Mouse (Mus musculus) heart, embryonic 10.5 days (tissue): ENCODE measurements around the gene Akain1. TPM values are rescaled to one million over a fixed set of nuclear protein-coding genes. Genes with fewer than 3 reads are reported as not detected.

Experiments used
- DNase-seq: peaks from one replicate; pipeline ENCODE4 v3.0.0-alpha.2; 2017; ENCODE audit warnings: low spot score
- H3K27ac ChIP-seq: fragments of 300-500 bp; sonication (generic); 2 replicates; pipeline ENCODE4 v1.5.1; 2016; ENCODE audit warnings: mild to moderate bottlenecking
- H3K27me3 ChIP-seq: fragments of 300-500 bp; sonication (generic); 2 replicates; pipeline ENCODE4 v1.6.1; 2016; ENCODE audit warnings: mild to moderate bottlenecking; ENCODE audit not compliant: poor library complexity, insufficient read depth, severe bottlenecking
- H3K36me3 ChIP-seq: fragments of 300-500 bp; sonication (generic); 2 replicates; pipeline ENCODE4 v1.6.1; 2016; ENCODE audit warnings: mild to moderate bottlenecking, moderate library complexity
- H3K4me1 ChIP-seq: fragments of 300-500 bp; sonication (generic); 2 replicates; pipeline ENCODE4 v1.6.1; 2016; ENCODE audit warnings: mild to moderate bottlenecking
- H3K4me3 ChIP-seq: fragments of 300-500 bp; sonication (generic); 2 replicates; pipeline ENCODE4 v1.5.1; 2016; ENCODE audit warnings: mild to moderate bottlenecking, moderate library complexity
- H3K9me3 ChIP-seq: fragments of 300-500 bp; sonication (generic); 2 replicates; pipeline ENCODE4 v1.6.1; 2016; ENCODE audit warnings: mild to moderate bottlenecking, moderate library complexity
- WGBS: fragments of 180-500 bp; shearing (Covaris S2); methylation state at CpG from one replicate; pipeline ENCODE4 v1.1.7; 2016; 5-methylcytosine and 5-hydroxymethylcytosine counted together
- polyA plus RNA-seq: library from polyadenylated mRNA; unstranded; fragments of >200 nt; fragmentation: Nextera tagmentation; extraction: Ambion mirVana; gene quantifications from 2 replicates; pipeline ENCODE4 v1.2.1, GENCODE M21; 2016

Gene Akain1
- polyA plus RNA-seq, 1 experiment from 2014 or later = not detected

- Histone ChIP-seq H3K4me3 (peak overlapping the region; percentile 62), H3K27ac (no peak overlapping the region), H3K4me1 (peaks cover 20% of the 10 kb centered on the region), H3K27me3 (peaks cover 43% of the 10 kb centered on the region), H3K36me3 (no peaks in the 10 kb centered on the region), H3K9me3 (no peaks in the 10 kb centered on the region)
- WGBS = under 1% methylated on average over 52 of the region's 52 CpGs
- DNase-seq = peak; percentile 75
Measured at GRCm38 (mm10) chr17:69439571-69440480, 700 bp downstream of the Akain1 start.

GRCm38 (mm10) chr17:69441041-69441440, 1.9 kb downstream of the Akain1 start:
- H3K36me3 ChIP-seq = no peaks in the 10 kb centered on the region
- peaks cover 43% of the 10 kb centered on the region for H3K27me3 ChIP-seq
- WGBS = 9% methylated on average over 9 of the region's 9 CpGs
- no peaks in the 10 kb centered on the region for H3K9me3 ChIP-seq
- peaks cover 20% of the 10 kb centered on the region for H3K4me1 ChIP-seq
- H3K27ac ChIP-seq = no peak overlapping the region
- H3K4me3 ChIP-seq = no peak overlapping the region
- DNase-seq = no peak

DNA sequence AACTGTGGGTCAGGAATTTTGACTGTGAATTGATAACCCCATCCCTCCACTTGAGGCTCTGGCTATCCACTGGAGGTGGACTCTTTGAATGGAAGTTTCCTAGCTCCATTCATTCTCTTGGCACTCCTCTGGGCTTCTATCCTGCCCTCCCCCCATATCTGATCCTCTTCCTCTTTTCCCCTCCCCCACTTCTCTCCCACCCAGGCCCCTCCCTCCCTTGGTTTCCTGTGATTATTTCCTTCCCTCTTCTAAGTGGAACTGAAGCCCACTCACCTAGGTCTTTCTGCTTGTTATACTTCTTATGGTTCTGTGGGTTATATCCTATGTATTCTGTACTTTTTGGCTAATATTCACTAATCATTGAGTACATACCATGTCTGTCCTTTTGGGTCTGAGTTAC, 9.6 kb downstream of the Akain1 start:
- no peaks in the 10 kb centered on the region for H3K36me3 ChIP-seq
- peaks cover 10% of the 10 kb centered on the region for H3K4me1 ChIP-seq
- no peaks in the 10 kb centered on the region for H3K27me3 ChIP-seq
- no peak overlapping the region for H3K4me3 ChIP-seq
- H3K27ac ChIP-seq = no peak overlapping the region
- DNase-seq = no peak
- H3K9me3 ChIP-seq = no peaks in the 10 kb centered on the region

DNA sequence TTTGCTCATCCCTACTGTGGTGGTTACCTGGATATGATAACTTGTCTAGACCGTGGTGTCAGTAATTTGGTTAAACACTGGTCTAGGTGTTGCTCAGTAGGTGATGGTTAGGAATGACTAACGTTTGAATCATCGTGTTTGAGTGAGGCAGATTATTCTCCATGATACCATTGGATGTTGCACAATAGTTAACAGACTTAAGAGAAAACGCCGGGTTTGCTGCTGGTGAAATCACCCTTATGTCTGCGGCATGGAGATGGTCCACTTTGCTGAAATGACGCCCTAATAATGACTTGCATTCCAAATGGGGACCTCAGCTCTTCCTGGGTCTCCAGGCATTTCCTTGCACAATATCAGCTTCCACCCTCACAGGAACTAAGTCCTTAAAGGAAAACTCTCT, 22.6 kb downstream of the Akain1 start:
- H3K27ac ChIP-seq = no peak overlapping the region
- WGBS = 87% methylated on average over 7 of the region's 7 CpGs
- no peak overlapping the region for H3K4me3 ChIP-seq
- H3K36me3 ChIP-seq = no peaks in the 10 kb centered on the region
- H3K9me3 ChIP-seq = no peaks in the 10 kb centered on the region
- H3K27me3 ChIP-seq = no peaks in the 10 kb centered on the region
- H3K4me1 ChIP-seq = peaks cover 10% of the 10 kb centered on the region; the same call in 1 of the 2 replicates
- DNase-seq = no peak

GRCm38 (mm10) chr17:69463037-69463436, 23.9 kb downstream of the Akain1 start:
- H3K4me1 ChIP-seq = peaks cover 10% of the 10 kb centered on the region; the same call in 1 of the 2 replicates
- H3K27me3 ChIP-seq = no peaks in the 10 kb centered on the region
- H3K27ac ChIP-seq = no peak overlapping the region
- no peak overlapping the region for H3K4me3 ChIP-seq
- 60% methylated on average over 3 of the region's 3 CpGs for WGBS
- no peaks in the 10 kb centered on the region for H3K9me3 ChIP-seq
- no peak for DNase-seq
- H3K36me3 ChIP-seq = no peaks in the 10 kb centered on the region

DNA sequence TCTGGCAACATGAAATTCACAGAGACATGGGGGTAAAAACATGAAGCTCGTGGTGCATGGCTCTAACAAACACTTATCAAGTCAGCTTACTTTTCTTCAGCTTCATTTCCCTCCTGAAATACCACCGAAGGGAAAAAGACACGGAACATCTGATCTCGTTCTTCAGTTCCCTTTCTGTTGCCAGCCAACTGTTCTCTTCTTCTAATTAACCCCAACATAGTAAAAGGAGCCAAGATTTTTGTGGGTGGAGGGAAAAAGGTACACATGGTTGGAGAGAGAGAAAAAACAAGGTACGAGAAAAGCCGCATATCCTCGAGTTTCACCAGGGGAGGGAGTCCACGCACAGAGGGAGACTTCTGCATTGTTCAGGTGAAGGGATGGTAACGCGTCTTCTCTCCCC, 32.0 kb downstream of the Akain1 start:
- WGBS = 59% methylated on average over 10 of the region's 10 CpGs
- H3K4me3 ChIP-seq = no peak overlapping the region

DNA sequence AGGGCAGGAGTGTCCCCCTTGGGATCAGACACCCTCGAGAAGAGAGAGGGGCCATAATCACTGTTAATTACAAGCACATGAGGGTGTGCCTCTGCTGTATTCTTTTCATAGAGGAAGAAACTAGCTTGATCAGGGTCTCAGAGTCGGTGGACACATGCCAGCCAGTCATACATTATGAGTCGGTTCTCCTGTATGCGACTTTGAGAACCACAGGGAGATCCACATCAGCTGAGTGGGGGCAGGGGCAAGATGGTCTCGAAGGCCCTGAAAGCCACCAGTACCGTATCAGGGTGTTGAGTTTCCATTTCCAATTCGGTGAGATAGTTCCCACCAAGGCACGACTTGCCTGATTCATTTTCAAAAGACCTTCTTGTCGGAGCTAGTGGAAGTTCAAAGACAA, 33.3 kb downstream of the Akain1 start:
- no peak for DNase-seq
- no peaks in the 10 kb centered on the region for H3K36me3 ChIP-seq
- H3K27ac ChIP-seq = no peak overlapping the region
- H3K4me1 ChIP-seq = 0 out of 2 replicates have a peak, but pooled peaks cover 3% of the 10 kb centered on the region
- H3K27me3 ChIP-seq = peaks cover 13% of the 10 kb centered on the region
- 56% methylated on average over 9 of the region's 9 CpGs for WGBS
- H3K9me3 ChIP-seq = no peaks in the 10 kb centered on the region
- H3K4me3 ChIP-seq = no peak overlapping the region

More for the DNA sequence above, 32.0 kb downstream of the Akain1 start:
- Histone ChIP-seq H3K4me1 (peaks cover 4% of the 10 kb centered on the region; the same call in 1 of the 2 replicates), H3K9me3 (no peaks in the 10 kb centered on the region), H3K36me3 (no peaks in the 10 kb centered on the region), H3K27ac (no peak overlapping the region), H3K27me3 (peaks cover 13% of the 10 kb centered on the region)
- no peak for DNase-seq

GRCm38 (mm10) chr17:69474084-69474483, 35.0 kb downstream of the Akain1 start:
- H3K36me3 ChIP-seq = no peaks in the 10 kb centered on the region
- no peak overlapping the region for H3K27ac ChIP-seq
- WGBS = 85% methylated on average over 4 of the region's 4 CpGs
- H3K4me3 ChIP-seq = no peak overlapping the region
- peaks cover 13% of the 10 kb centered on the region for H3K27me3 ChIP-seq
- H3K4me1 ChIP-seq = peaks cover 8% of the 10 kb centered on the region
- DNase-seq = no peak
- no peaks in the 10 kb centered on the region for H3K9me3 ChIP-seq

DNA sequence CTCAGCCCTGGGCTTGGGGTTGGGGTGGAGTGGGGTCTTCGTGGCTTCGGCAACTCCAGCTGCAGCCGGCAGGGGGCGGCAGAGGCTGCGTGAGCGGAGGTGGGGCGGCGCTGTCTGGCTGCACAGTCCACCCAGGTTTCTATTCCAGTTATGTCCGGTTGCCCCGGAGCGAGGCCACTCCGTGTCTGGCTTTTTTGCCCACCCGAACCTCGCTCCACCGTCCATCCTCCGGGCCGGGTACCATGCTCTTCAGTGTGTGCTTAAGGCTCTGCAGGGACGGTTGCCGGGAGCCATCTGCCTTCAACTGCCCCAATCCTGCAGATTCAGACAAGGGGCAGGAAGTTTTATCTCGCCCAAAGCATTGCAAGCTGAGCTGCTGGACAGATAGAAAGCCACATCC, 36.3 kb downstream of the Akain1 start:
- Histone ChIP-seq H3K27me3 (peaks cover 13% of the 10 kb centered on the region), H3K36me3 (no peaks in the 10 kb centered on the region), H3K4me3 (peak overlapping the region; percentile 66), H3K4me1 (peaks cover 8% of the 10 kb centered on the region), H3K27ac (peak overlapping the region; percentile 91), H3K9me3 (no peaks in the 10 kb centered on the region)
- peak; percentile 88 for DNase-seq
- under 1% methylated on average over 20 of the region's 20 CpGs for WGBS

DNA sequence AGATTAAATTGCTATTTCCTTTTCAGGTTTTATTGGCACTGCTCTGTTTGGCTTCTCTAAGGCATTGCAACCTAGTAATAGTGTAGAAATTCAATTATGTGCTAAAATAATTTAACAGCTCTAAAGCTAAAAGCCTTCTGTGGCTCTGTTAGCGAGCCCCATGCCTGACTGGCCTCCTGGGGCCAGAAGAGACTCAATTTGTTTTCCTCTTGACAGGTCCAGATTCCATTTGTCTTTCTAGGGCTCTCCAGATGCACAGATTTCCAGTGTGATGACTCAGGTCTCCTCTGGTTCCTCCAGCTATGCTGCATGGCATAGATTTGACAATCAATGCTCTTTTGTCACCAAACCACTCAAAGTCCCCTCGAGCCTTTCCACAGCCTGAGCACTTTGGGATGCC, 38.4 kb downstream of the Akain1 start:
- Histone ChIP-seq H3K27ac (no peak overlapping the region), H3K4me3 (no peak overlapping the region), H3K36me3 (no peaks in the 10 kb centered on the region), H3K4me1 (peaks cover 8% of the 10 kb centered on the region), H3K27me3 (peaks cover 4% of the 10 kb centered on the region), H3K9me3 (no peaks in the 10 kb centered on the region)
- no peak for DNase-seq
- 10% methylated on average over 2 of the region's 2 CpGs for WGBS

DNA sequence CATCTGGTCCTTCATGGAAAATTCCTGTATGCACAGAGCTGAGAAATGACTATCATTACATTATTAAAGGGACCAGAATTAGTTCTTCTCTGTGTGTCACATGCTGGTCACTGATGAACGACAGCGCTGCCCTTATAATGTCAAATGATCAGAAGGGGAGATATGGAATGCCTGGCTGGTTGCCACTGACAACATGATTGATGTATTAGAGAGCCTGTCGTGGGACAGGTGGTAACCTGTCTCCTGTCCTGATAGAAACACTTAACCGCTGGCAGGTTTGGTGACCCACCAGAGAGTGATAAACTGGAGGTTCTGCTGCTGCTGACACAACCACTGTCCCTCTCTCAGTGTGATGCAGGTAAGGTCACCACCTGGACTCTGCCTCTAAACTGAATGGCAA, 40.1 kb downstream of the Akain1 start:
- no peak for DNase-seq
- no peak overlapping the region for H3K4me3 ChIP-seq
- H3K36me3 ChIP-seq = no peaks in the 10 kb centered on the region
- no peaks in the 10 kb centered on the region for H3K9me3 ChIP-seq
- no peak overlapping the region for H3K27ac ChIP-seq
- 0 out of 2 replicates have a peak, but pooled peaks cover under 1% of the 10 kb centered on the region for H3K27me3 ChIP-seq
- WGBS = 56% methylated on average over 4 of the region's 4 CpGs
- H3K4me1 ChIP-seq = peaks cover 8% of the 10 kb centered on the region

DNA sequence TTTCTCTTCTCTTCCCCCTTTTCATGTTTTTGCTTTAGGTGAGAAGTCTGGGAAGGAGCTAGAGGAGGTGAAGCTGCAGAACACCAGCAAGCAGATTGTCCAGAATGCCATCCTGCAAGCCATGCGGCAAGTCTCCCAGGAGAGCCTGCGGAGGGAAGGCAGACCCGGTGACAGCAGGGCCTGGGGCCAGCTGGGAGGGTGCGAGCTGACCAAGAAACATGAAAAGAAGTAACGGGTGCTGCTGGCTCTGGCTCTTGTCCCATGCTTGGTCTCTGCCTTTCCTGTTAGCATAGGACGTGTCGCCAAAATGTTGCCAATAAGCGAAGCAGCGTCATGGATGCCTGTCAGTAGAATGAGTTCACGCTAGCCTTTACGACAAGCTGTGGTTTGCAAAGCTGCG, 48.0 kb downstream of the Akain1 start:
- WGBS = 86% methylated on average over 12 of the region's 12 CpGs
- H3K4me3 ChIP-seq = no peak overlapping the region
- H3K36me3 ChIP-seq = no peaks in the 10 kb centered on the region

GRCm38 (mm10) chr17:69487884-69488283, 48.8 kb downstream of the Akain1 start:
- Histone ChIP-seq H3K9me3 (no peaks in the 10 kb centered on the region), H3K4me3 (no peak overlapping the region), H3K27ac (no peak overlapping the region), H3K36me3 (no peaks in the 10 kb centered on the region), H3K4me1 (no peaks in the 10 kb centered on the region), H3K27me3 (no peaks in the 10 kb centered on the region)
- WGBS = 89% methylated on average over 6 of the region's 6 CpGs
- DNase-seq = no peak

More for the DNA sequence above, 48.0 kb downstream of the Akain1 start:
- DNase-seq = no peak
- Histone ChIP-seq H3K9me3 (no peaks in the 10 kb centered on the region), H3K27ac (no peak overlapping the region), H3K27me3 (no peaks in the 10 kb centered on the region), H3K4me1 (no peaks in the 10 kb centered on the region)
